Comparison of ENCODE assay signal across 8 mouse cellular contexts in the genomic region with DNA sequence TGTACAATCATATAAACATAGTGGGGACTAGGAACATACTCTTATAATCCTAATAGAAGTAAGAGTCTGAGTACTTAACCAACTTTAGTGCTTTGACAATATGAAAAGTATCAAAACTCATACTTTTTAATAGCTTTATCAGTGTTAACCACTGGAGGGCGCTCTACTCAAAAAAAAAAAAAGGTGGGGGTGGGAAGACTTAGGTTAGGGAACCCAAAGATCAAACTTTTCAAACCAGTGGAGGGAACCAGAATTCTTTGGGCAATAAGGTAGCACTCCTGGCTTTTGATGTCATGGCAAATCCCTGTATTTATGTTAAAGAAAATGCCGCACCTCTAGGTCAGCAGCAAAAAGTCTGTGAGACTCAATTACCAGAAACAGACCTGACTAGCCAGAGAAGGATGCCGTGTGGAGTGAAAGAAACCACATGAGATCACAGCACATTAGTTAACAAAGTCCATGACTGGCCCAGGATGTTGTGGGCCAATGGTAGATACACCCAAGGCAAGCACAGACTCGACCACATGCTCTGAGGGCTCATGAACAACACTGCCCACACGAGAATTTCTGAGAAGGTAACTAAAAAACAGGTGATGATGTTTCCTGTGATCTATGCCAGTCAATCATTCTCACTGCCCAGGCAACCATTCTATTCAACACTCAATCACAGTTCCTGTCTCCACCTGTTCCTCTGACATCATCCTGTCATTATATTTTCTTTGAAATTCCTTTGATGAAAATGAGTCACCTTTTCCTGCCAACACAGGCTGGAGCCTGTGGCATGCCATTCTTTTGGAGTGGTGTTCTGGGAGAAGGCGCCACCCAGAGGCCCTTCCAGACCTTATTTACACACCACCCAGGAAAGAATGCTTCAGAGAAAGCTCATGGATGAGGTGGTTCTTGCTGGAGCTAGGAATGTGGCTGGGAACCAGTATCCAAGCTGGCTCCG.
DNase-seq lines count a peak whose midpoint lies in the region; ATAC-seq and TF ChIP-seq lines count a peak whose summit lies in the region.

No protein-coding gene starts in this region.

- no peak overlapping the region for H3K4me2 ChIP-seq in midbrain, embryonic 16.5 days (ENCODE audit: low read length)

- H3K9me3 ChIP-seq in midbrain, embryonic 16.5 days (replicated peaks; ENCODE audit: control insufficient read depth, low read length, poor library complexity, severe bottlenecking), result no peaks in the 10 kb centered on the region

- no peak overlapping the region for H3K9ac ChIP-seq in midbrain, embryonic 16.5 days (ENCODE audit: low read depth, low read length)

- H3K36me3 ChIP-seq in midbrain, embryonic 16.5 days (ENCODE audit: control insufficient read depth, insufficient read depth, low read length), result no peaks in the 10 kb centered on the region

- DNase-seq in layer of hippocampus, adult 2 months (ENCODE audit: low spot score in 2 of 2), result no peak
- no peak for DNase-seq in layer of hippocampus, adult 11-12 months (ENCODE audit: low spot score)
- peak; percentile 48 for DNase-seq in Patski (ENCODE audit: low read depth, low spot score)
- peak; percentile 75 for DNase-seq in gonadal fat pad, adult 2 months (ENCODE audit: low read depth)
- DNase-seq in kidney, adult 9 months, result peak; percentile 65
- no peak for DNase-seq in spleen, postnatal 10 days (ENCODE audit: low spot score in 2 of 2)
- DNase-seq in left cerebral cortex, adult 18-20 months (ENCODE audit: low spot score in 2 of 2), result no peak

- in situ Hi-C loops in Patski (cut with MboI; ENCODE audit: low pct_unique_long_range_greater_than_20kb), result no loop called here

- POLR2A ChIA-PET in Patski (lab: Charles Lee), result interaction anchor here (1.2 kb wide), 1 partner anchor 16 kb away, joined by 5 read pairs; no protein-coding TSS in a partner anchor

- no peak overlapping the region for H3K4me3 ChIP-seq in layer of hippocampus, adult 2 months
- H3K4me3 ChIP-seq in midbrain, embryonic 16.5 days (ENCODE audit: low read depth, low read length), result no peak overlapping the region

- 25% methylated on average over 7 of the region's 7 CpGs for WGBS in midbrain, embryonic 16.5 days

- H3K27ac ChIP-seq in layer of hippocampus, adult 2 months, result peak overlapping the region; percentile 73
- no peak overlapping the region for H3K27ac ChIP-seq in midbrain, embryonic 16.5 days (ENCODE audit: low read length)

- CTCF ChIA-PET in Patski (lab: Charles Lee), result interaction anchor here (0.7 to 8.9 kb wide), 19 partner anchors 8 to 79 kb away, joined by 3 to 102 read pairs (median 4); no protein-coding TSS in a partner anchor

- no peaks in the 10 kb centered on the region for H3K27me3 ChIP-seq in Patski
- H3K27me3 ChIP-seq in midbrain, embryonic 16.5 days (ENCODE audit: control insufficient read depth, insufficient read depth, low read depth, low read length), result no peaks in the 10 kb centered on the region

- ATAC-seq in Patski, result peak; percentile 80
- peak; percentile 20; the same call in 1 of the 2 replicates for ATAC-seq in midbrain, embryonic 16.5 days

- peak; percentile 80 for TF ChIP-seq CTCF in layer of hippocampus, adult 2 months (conservative IDR thresholded peaks at IDR 0.05)
- TF ChIP-seq CTCF in Patski (IDR thresholded peaks at IDR 0.05), result peak; percentile 74

- H3K4me1 ChIP-seq in midbrain, embryonic 16.5 days (ENCODE audit: control insufficient read depth, insufficient read depth, low read length), result peaks cover 12% of the 10 kb centered on the region

Comparison
In these comparisons a context has a peak if more than half of its experiments do, and no peak if none do; other contexts are left out.
1. DNase-seq: peak in Patski (single experiment), gonadal fat pad, adult 2 months (single experiment) and kidney, adult 9 months (single experiment); none in layer of hippocampus, adult 2 months (0 of 2), layer of hippocampus, adult 11-12 months (single experiment), spleen, postnatal 10 days (0 of 2) and left cerebral cortex, adult 18-20 months (0 of 2).